Mouse (Mus musculus) right cerebral cortex, postnatal 36 days (tissue): ENCODE data around the gene Rab7.

Experiments used
- DNase-seq, 2 experiments: peaks; one replicate each; pipeline ENCODE4 v3.0.0; 2022; ENCODE audit warnings: low spot score in 2 of 2, mixed read lengths in 1 of 2

Rab7 gene

DNA sequence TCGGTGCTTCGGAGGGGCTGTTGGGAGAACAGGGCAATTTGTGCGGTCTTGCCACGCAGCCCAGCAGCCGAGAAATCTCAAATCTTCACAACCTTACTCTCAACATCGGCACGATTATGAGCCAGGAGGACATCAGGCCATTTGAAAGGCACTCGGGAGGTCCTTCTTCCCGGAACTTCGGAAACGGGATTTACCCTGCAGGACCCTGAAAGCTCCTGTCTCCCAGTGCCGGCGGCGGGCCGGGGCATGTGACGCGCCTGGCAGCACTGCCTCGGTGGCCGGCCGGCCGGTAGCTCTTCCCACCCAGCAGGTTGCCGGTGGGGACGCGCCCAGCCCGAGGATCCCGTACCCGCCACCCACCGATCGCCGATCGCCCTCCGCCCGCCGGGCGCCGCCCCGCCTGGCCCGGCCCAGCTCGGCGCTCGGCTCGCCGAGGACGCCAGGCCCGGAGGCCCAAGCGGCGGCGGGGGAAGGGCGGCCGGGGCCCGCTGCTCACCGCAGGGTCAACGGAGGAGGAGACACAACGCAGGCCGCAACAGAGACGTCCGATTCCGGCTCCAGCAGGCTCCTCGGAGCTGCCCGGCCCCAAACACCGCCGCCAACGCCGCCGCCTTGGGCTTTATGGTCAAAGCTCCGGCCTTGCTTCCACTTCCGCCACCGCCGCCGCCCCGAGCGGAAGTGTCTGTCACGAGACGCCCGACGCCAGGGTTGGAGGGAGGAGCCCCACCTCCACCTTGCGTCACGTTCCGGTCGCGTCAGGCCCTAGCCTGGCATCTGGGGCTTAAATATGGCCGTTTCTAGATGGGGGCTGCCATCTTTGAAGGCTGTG lies at the start of gene Rab7:
Gene Rab7, minus strand, starts transcription at position 694 of the 829 bp plus-strand sequence.
- DNase-seq: peak; percentile 96

DNA sequence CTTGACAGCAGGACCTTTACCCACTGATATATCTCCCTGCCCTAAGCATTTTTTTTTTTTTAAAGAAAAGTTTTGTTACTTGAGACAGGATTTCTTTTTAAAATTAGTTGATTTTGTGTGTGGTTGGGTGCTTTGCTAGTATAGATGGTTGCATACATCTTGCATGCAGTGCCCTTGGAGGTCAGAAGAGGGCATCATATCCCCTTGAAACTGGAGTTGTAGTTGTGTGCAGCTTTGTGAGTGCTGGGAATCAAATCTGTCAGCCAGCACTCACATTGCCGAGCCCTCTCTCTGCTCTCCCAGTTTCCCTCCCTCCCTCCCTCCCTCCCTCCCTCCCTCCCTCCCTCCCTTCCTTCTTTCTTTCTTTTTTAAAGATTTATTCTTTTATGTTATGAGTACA lies 43.9 kb upstream of the Rab7 start:
- no peak for DNase-seq

DNA sequence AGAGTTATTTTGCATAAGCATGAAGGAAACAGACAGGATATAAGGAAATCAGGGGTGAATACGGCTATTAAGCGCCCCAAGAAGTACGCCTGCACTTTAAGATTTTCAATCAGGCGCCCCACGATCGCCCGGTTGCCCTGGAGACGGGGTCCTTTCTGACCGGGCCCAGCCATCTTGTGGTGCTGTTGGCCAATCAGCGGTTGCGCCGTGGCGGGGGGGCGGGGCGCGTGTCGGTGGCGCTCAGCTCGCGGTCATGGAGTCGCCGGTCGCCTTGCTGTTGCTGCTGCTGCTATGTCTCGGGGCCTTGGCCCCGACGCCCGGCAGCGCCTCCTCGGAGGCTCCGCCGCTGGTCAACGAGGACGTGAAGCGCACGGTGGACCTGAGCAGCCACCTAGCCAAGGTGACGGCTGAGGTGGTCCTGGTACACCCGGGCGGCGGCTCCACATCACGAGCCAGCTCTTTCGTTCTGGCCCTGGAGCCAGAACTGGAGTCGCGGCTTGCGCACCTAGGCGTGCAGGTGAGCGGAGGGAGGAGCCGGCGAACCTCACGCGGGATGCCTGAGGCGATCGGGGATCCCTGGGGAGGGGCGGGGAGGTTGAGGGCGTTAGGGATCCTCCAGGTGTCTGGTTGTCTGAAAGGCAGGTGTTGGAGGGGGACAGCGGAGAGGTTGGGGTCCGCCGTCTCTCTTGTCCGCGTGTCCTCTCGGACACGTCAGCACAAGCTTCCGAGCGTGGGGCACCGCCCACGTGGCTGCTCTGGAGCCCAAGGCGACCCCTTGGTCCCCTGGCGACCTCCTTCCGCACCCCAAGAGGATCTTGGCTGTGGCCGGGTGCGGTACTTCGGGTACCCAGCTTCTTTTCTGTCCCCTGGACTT lies 39.4 kb upstream of the Rab7 start, which contains the start of gene Rpn1:
Gene Rpn1, plus strand, starts transcription at position 205 of the 874 bp plus-strand sequence.
- DNase-seq: peak; percentile 95 to 96

DNA sequence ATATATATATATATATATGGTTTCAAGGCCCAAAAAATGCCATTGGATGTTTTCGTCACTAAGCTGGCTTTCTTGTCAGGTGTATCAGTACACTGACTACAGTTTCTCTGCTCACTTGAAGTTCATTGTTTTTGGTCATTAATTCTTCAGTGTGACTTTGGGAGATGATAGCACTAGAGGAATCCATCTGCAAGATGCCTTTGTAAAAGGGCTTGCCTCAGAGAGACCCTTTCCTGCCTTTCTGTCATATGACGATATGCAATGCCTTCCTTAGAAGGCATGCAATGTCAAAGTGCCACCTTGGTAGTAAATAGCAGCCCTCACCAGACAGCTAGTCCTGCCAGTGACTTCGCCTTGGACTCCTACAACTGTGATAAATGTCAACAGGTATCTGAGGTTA lies 38.6 kb upstream of the Rab7 start:
- DNase-seq: no peak

DNA sequence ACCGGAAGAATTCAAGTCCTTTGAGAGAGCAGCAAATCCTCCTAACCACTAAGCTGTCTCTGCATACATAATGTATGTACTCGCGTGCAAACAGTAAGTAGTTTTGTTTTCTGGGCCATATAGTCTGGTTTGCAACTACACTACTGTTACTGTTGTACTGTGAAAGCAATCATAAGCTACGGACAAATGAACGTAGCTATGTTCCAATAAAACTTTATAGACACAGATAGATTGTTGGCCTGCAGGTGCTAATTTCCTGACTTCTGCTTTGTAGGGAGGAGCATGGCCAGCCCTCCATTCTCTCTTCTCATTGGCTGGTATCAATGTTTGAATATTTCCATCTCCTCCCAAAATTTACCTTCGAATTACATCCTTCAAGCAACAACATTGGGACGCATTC lies 38.0 kb upstream of the Rab7 start:
- DNase-seq: no peak

DNA sequence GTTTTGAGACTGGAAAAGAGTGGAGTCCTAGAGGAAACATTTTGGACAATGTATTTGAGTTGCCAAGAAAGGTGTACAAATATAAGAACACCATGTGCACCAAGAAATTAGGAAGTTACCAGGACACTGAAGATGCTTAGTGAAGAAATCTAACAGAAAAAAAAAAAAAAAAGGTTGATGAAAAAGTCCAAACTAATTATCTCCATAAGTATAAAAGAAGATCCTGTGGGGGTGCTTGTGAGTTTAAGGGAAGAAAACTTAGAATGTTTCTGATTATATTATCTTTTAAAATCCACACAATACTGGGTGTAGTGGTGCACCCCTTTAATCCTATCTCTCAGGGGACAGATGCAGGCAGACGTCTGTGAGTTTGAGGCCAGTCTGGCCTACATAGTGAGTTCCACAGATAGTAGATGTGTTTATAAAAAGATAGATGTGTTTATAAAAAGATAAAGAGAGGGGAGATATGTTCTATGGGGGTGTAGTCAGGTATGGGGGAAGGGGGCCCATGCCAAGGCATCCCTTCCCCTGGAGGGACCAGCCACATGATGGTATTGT lies 31.0 kb upstream of the Rab7 start:
- no peak for DNase-seq

DNA sequence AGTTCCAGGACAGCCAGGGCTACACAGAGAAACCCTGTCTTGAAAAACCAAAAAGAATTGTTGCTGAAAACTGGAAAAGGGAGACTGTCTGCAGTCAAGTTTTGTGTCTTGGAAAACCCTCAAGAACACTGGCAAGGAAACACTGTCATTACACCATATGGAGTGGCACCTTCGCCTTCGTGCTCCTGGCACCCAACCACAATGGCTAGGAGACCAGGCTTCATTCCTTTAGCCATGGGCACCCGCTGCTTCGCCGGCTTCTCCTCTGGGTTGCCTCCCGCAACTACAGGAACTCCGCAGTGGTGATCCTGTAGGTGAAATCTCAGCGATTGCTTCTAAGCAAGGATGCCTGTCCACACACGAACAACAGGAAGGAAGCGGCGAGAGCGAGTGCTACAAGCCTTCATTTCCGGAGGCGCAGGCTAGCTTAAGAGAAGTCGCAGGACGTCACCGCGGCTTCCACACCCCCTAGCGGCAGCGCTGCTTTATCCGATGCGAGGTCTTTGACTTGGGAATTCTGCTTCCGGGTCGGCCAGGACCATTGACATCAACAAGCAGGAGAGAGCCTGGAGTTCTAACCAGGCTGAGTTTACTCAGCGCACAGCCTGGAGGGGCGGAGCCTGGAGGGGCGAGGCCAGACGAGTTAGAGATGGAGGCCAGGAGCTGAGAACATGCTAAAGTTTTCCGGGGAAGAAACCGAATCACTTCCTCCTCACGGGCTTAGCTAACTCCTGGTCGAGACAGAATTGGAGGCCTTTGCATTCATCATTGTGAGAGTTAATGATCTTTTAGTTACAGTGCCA lies 29.9 kb upstream of the Rab7 start:
- DNase-seq: peak; percentile 94 to 95

DNA sequence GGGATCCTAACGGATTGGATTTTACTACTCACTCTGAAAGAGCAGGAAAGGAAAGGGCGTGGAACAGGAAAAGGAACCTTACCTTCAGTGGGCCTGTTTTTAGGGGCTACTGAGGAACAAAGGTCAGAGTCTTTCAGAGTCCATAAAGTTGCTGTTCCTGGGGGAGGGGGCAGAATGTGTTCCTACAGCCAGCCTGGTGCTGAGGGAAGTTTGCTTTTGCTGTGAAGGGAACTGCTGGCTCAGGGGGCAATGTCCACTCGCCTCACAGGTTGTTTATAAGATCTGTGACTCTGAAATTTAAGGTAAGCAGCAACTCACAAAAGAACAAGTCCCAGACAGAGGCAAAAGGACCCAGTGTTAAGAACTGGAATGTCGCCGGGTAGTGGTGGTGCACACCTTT lies 26.1 kb upstream of the Rab7 start:
- no peak for DNase-seq

DNA sequence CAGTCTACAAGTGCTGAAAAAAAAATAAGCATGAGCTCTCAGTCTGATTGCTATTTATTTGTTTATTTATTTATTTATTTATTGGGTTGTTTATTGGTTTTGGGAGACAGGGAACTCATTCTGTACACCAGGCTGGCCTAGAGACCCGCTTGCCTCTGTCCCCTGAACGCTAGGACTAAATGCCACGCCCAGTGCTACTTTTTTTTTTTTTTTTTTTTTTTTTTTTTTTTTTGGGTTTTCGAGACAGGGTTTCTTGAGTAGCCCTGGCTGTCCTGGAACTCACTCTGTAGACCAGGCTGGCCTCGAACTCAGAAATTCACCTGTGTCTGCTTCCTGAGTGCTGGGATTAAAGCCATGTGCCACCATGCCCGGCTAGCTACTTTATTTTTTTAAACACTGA lies 25.4 kb upstream of the Rab7 start:
- DNase-seq: no peak

DNA sequence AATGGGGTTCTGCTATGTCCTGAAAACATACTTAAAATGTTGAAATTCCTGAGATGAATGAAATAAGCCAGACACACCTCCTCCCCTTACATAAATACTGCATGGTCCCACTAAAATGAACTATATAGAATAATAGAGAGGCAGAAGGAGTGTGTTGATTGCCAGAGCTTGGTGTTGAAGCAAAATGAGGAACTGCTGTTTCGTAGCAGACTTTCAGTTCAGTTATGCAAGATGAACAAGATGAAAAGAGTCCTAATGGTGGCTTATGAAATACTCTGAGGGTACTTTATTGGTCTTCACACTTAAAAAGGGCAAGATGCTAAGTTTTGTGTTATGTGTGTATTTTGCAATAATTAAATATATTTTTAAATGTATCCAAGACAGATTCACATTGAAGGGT lies 23.7 kb upstream of the Rab7 start:
- DNase-seq: no peak

DNA sequence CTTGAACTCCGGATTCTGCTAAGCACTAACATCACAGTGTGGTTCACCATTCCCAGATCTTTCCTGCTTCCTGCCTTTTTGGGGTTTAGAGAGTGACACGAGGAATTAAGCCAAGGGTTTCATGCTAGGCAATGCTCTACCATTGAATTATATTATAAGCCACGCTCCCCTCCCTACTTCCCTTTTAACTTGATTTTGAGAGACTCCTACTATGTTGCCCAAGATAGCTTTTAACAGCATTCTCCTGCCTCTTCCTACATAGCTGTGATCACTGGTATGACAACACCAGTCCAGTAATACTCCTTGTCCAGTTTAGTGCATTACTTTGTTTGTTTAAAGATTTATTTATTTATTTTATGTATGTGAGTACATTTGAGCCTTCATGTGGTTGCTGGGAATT lies 22.7 kb upstream of the Rab7 start:
- DNase-seq: no peak

DNA sequence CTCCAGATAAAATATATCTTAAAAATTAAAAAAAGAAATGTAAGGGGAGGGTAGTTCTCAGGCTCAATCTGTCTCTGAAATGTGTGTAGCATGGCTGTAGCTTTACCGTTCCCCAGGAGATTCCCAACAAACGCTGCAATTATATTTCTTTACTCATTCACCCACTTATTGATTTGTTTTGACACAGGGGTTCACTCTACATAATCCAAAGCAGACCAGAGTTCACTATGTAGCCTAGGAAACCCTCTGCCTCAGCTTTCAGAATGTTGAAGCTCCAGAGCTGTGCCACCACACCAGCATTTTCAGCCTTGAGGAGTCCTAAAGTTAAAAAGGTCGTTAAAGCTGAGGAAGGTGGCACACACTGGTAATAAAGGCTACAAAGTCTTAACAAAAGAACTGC lies 20.9 kb upstream of the Rab7 start:
- DNase-seq: no peak

DNA sequence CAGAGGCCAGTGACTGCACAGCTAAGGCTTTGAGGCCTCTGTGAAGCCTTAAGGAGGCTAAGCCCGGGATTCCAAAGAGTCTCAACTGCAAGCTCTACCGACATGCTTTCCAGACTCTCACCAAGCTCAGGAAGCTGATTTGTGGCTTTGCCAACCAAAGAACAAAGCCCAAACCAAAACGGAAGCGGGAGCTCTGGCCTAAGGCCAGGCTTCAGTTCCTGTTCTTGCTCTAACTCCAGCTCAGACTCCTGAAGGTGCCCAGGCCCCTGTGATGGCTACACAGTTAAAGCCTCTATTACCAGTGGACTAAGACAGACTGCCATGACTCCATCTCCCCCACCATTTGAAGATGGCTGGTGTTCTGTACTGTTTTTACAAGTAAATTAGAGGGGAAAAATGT lies 20.0 kb upstream of the Rab7 start:
- peak in 1 of 2 experiments; percentile 9 for DNase-seq

DNA sequence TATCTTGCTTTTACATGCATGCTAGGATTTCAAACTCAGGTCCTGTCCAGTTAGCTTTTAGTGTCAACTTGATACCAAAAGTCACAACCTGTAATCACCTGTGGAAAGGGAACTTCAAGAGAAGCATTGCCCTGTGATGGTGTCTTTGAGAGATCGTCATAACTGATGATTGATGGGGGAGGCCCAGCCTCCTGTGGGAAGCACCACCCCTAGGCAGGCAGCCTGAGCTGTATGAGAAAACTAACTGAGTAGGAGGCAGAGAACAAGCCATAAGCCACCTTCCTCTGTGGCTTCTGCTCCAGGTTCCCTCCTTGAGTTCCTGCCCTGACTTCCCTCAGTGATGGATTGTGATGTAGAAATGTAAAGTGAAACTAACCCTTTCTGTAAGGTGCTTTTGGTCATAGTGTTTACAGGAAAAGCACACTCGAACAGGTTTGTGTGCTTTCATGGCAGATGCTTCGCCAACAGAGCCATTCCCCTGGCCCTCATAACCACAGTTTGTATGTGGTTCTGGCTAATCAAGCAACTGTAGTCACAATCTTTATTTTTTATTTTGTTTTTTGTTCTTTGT lies 19.1 kb upstream of the Rab7 start:
- DNase-seq: no peak

DNA sequence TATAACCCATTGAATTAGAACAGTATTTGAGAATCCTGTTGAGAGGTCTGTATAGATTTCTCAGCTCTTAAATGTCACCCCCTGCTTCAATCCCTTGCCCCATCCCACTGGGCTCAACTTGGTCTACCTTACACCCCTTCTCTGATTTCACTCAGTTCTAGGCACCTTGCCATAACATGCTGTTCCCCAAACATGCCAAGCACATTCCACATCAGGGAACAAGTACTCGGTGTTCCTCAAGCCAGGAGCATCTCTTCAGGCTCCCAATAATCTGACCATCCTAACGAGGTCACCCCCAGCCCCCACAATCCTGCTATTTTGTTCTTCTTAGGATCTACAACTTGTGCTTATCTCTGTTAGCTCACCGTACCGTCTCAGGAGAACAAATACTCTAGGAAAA lies 17.3 kb upstream of the Rab7 start:
- DNase-seq: no peak

DNA sequence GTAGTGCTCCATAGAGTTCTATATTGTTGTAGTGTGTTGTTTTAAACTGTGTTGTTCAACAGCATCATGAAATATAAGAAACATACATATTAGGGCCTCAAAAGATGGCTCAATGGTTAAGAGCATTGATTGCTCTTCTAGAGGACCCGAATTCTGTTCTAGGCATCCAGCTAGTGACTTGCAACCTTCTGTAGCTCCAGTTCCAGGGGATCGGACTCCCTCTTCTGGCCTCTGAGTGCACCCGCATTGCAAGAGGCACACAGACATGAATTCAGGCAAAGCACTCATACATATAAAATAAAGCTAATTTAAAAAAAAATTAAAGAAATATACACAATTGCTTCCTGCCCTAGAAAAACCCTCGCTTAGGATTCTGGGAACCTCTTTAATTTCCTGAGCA lies 16.3 kb upstream of the Rab7 start:
- no peak for DNase-seq

DNA sequence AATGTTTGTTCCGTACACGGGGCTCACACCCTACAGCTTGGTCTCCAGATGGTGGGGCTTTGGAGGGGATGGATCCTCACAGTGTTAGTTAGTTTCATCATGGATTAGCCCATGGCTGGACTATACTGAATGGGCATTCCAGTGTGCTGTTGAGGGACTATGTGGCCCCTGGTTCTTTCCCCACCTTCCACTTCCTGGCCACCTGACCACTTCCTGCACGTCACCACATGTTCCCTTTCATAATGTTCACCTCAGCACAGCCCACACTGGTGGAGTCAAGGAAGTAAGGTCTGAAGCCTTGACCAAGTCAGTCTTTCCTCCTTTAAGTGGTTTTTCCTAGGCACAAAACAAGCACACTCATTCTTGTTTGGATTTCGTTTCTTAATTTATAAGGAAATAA lies 15.5 kb upstream of the Rab7 start:
- no peak for DNase-seq

DNA sequence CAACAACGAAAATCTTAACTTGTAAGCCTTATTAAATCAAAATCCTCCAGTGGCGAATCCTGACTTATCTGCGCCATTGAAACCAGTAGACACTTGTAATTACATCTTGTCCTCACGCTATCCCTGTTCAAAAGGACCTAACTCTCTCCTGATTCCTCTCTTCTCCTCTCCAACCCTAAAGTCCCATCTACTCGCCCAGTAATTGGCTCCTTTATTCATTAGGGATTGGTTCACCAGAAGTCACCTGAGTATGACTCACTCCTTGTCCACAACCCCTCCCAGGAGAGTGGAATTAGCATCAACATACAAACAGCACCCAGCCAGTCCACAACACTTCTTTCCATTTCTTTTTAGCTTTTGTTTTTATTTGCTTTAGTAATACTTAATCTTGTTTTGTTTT lies 14.8 kb upstream of the Rab7 start:
- no peak for DNase-seq

DNA sequence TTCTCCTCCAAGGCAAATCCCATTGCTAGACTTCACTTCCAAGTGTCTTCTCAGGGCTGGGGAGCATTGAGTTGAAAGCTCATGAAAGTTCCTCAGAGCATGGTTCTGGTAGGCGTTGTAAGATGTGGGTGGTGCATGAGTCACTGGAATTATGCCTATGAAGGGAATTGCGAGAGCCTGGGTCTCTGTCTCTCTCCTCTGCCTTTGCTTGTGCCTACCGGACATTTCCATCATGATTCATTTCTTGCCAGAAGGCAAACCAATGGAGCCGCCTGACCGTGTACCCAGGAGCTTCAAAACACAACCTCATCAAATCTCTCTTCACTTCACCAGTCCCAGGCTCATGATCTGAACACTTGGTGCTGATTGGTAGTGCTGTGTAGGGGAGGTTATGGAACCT lies 11.8 kb upstream of the Rab7 start:
- DNase-seq: peak; percentile 24 to 46

DNA sequence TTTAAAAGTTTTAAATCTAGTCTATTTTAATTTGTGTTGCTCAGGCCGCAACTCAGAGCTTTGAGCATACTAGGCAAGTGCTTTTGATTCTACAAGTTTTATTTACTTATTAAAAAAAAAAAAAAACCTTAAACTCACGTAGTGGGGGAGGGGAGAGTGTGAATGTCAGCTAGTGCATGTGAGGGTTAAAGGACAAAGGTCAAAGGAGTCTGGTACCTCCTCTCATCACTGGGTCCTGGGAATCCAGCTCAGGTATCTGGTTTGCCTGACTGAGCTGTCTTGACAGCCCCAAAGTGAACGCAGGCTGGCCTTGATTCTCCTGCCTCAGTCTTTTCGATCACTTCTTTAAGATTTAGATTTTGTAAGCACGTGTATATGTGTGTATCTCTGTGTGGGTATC lies 10.6 kb upstream of the Rab7 start:
- no peak for DNase-seq

DNA sequence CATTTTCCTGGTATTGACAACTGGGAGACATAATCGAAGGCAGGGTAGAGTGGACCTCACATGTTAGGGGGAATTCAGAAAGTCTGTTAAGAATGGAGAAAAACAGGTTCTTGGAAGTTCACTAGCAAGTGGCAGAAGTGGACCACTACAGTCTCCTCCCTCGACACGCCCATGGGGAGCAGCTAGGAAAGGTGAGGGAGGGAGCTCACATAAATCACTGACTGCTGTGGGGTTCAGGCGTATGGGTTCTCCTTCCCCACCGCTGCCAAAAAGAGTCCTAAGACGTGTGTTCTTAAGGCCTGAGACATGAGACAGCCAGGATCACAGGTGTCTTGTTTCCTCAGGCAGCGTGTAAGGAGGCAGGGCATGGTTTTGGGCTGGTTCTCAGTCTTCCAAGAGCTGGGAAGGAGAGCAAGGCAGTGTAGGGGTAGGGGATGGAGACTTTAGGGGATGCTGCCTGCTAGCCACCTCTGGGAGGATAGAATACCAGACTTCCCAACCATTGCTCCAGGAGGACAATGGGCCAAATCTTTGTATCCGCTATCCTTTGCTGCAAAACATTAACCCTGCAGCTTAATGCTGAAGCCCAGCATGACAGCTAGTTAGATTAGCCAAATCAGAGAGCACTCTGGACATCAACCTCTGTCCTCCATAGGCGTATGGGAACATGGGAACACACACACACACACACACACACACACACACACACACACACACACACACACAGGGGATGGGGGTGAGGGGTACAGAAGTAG lies 9.2 kb upstream of the Rab7 start:
- DNase-seq: no peak
